Mouse (Mus musculus) myocyte (in vitro differentiated cells): Measurements from ENCODE around the gene Itga2.

ENCODE experiments used
- CEBPB ChIP-seq: IDR thresholded peaks from 2 replicates; pipeline ENCODE4 v1.6.1; 2011; ENCODE audit warnings: mild to moderate bottlenecking, moderate library complexity; ENCODE audit not compliant: poor library complexity, insufficient read depth, severe bottlenecking
- E2F4 ChIP-seq: IDR thresholded peaks from one replicate; pipeline ENCODE4 v1.6.1; 2011; ENCODE audit warnings: mild to moderate bottlenecking, control low read depth, moderate library complexity; ENCODE audit not compliant: insufficient read depth
- MAX ChIP-seq: IDR thresholded peaks from one replicate; pipeline ENCODE4 v1.6.1; 2011; ENCODE audit warnings: low read depth, mild to moderate bottlenecking, control low read depth
- MYOG ChIP-seq, 3 experiments: IDR thresholded peaks; one replicate each; pipeline ENCODE4 v1.6.1; 2011; ENCODE audit warnings: control low read depth in 2 of 3, low read depth in 2 of 3, mild to moderate bottlenecking in 2 of 3; ENCODE audit not compliant: insufficient read length in 2 of 3, control insufficient read depth in 1 of 3, insufficient read depth in 1 of 3
- POLR2A ChIP-seq: IDR thresholded peaks from one replicate; pipeline ENCODE4 v1.6.1; 2011; ENCODE audit warnings: low read depth, mild to moderate bottlenecking, control low read depth, moderate library complexity; ENCODE audit not compliant: insufficient read length
- POLR2AphosphoS2 ChIP-seq: IDR thresholded peaks from one replicate; pipeline ENCODE4 v1.6.1; 2011; ENCODE audit warnings: low read depth, control low read depth; ENCODE audit not compliant: insufficient read length
- REST ChIP-seq: IDR thresholded peaks from one replicate; pipeline ENCODE4 v1.6.1; 2011; ENCODE audit warnings: mild to moderate bottlenecking, control low read depth, moderate library complexity; ENCODE audit not compliant: insufficient read depth, insufficient read length
- SRF ChIP-seq: IDR thresholded peaks from one replicate; pipeline ENCODE4 v1.6.1; 2011; ENCODE audit warnings: low read depth; ENCODE audit not compliant: control insufficient read depth, insufficient read length
- TCF12 ChIP-seq: IDR thresholded peaks from one replicate; pipeline ENCODE4 v1.6.1; 2011; ENCODE audit warnings: mild to moderate bottlenecking, control low read depth; ENCODE audit not compliant: poor library complexity, insufficient read depth, severe bottlenecking
- TCF3 ChIP-seq: IDR thresholded peaks from one replicate; pipeline ENCODE4 v1.6.1; 2011; ENCODE audit warnings: low read depth, control low read depth; ENCODE audit not compliant: insufficient read length
- USF1 ChIP-seq: IDR thresholded peaks from one replicate; pipeline ENCODE4 v1.6.1; 2011; ENCODE audit warnings: low read depth, mild to moderate bottlenecking, control low read depth, moderate library complexity

- TF ChIP-seq POLR2A (no peak), E2F4 (no peak), MYOG (IDR thresholded peaks at IDR 0.05; ENCODE audit: control insufficient read depth in 1 of 3, insufficient read depth in 1 of 3, insufficient read length in 2 of 3, low read depth in 2 of 3) (no peak), POLR2AphosphoS2 (no peak), USF1 (no peak), CEBPB (no peak), MAX (no peak), TCF12 (no peak), REST (no peak), SRF (no peak), TCF3 (no peak)
Observed at GRCm38 (mm10) chr13:114885171-114885570, 46.7 kb downstream of the Itga2 start.
